Mouse (Mus musculus) midbrain, embryonic 13.5 days (tissue): ENCODE measurements around the gene Fgf11. TPM values are rescaled to one million over a fixed set of nuclear protein-coding genes. Genes with fewer than 3 reads are reported as not detected.

Experiments used
- ATAC-seq: fragments of 200-750 bp; cut with Nextera tagmentation; 2 replicates; pipeline ENCODE4 v1.8.0; 2017; ENCODE audit warnings: mild to moderate bottlenecking, moderate TSS enrichment, moderate library complexity
- H3K27ac ChIP-seq: fragments of 300-500 bp; sonication (generic); 2 replicates; pipeline ENCODE4 v1.5.1; 2015; ENCODE audit warnings: inconsistent platforms, mild to moderate bottlenecking, moderate library complexity
- H3K27me3 ChIP-seq: fragments of 300-500 bp; sonication (generic); 2 replicates; pipeline ENCODE4 v1.6.1; 2015; ENCODE audit warnings: mild to moderate bottlenecking, inconsistent platforms
- H3K36me3 ChIP-seq: fragments of 300-500 bp; sonication (generic); 2 replicates; pipeline ENCODE4 v1.6.1; 2015; ENCODE audit warnings: mild to moderate bottlenecking, inconsistent platforms
- H3K4me1 ChIP-seq: fragments of 300-500 bp; sonication (generic); replicated peaks from 2 replicates; pipeline ENCODE4 v1.6.1; 2015; ENCODE audit warnings: inconsistent platforms
- H3K4me2 ChIP-seq: fragments of 300-500 bp; sonication (generic); replicated peaks from 2 replicates; pipeline ENCODE4 v1.6.1; 2015; ENCODE audit warnings: moderate library complexity, mild to moderate bottlenecking, inconsistent platforms
- H3K4me3 ChIP-seq: fragments of 300-500 bp; sonication (generic); replicated peaks from 2 replicates; pipeline ENCODE4 v1.5.1; 2015; ENCODE audit warnings: mild to moderate bottlenecking, inconsistent platforms
- H3K9ac ChIP-seq: fragments of 300-500 bp; sonication (generic); replicated peaks from 2 replicates; pipeline ENCODE4 v1.6.1; 2015; ENCODE audit warnings: mild to moderate bottlenecking, inconsistent platforms
- H3K9me3 ChIP-seq: fragments of 300-500 bp; sonication (generic); 2 replicates; pipeline ENCODE4 v1.6.1; 2016; ENCODE audit warnings: mild to moderate bottlenecking, inconsistent platforms
- WGBS: fragments of 180-500 bp; shearing (Covaris S2); methylation state at CpG from one replicate; pipeline ENCODE4 v1.1.7; 2015; 5-methylcytosine and 5-hydroxymethylcytosine counted together
- polyA plus RNA-seq: library from polyadenylated mRNA; unstranded; fragments of >200 nt; fragmentation: Nextera tagmentation; extraction: Ambion mirVana; gene quantifications from 2 replicates; pipeline ENCODE4 v1.2.1, GENCODE M21; 2015

Fgf11 gene
- polyA plus RNA-seq, 1 experiment from 2014 or later, result 4.4 TPM

DNA sequence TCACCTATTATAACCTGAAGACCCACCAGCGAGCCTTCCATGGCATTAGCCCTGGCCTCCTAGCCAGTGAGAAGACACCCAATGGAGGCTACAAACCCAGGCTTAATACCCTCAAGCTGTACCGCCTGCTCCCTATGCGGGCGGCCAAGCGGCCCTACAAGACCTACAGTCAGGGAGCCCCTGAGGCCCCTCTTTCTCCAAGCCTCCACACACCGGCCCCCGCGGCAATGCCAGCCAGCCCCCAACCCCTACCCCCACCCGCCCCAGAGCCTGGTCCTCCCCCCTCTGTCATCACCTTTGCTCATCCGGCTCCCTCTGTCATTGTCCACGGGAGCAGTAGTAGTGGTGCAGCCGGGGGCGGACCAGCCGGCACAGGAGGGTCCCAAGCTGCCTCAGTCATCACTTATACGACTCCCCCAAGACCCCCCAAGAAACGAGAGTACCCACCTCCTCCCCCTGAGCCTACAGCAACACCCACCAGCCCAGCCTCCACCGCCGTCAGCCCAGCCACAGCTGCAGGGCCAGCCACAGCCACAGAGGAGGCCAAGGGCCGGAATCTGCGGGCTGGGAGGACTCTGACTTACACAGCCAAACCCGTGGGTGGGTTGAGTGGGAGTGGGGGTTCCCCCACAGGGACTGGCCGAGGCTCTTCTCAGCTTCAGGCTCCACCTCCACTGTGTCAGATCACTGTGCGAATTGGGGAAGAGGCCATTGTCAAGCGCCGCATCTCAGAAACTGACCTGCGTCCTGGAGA lies 24.0 kb downstream of the Fgf11 start:
- Histone ChIP-seq H3K9ac (no peak overlapping the region), H3K27me3 (peaks cover 3% of the 10 kb centered on the region; the same call in 1 of the 2 replicates), H3K4me2 (no peak overlapping the region), H3K4me3 (no peak overlapping the region), H3K9me3 (no peaks in the 10 kb centered on the region), H3K4me1 (0 out of 2 replicates have a peak, but pooled peaks cover 5% of the 10 kb centered on the region), H3K27ac (no peak overlapping the region), H3K36me3 (peaks cover 25% of the 10 kb centered on the region)
- 66% methylated on average over 26 of the region's 26 CpGs for WGBS
- ATAC-seq, result no peak

DNA sequence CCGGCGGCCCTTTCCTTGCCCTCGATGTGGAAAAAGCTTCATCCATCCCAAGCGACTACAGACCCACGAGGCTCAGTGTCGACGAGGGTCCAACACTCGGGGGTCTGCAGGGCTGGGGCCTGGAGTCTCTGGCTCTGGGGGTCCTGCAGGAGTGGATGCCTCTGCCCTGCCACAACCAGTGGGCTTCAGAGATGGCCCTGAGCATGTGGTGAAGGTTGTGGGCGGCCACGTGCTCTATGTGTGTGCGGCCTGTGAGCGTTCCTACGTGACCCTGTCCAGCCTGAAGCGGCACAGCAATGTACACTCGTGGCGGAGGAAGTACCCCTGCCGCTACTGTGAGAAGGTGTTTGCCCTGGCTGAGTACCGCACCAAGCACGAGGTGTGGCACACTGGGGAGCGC lies 25.2 kb downstream of the Fgf11 start:
- Histone ChIP-seq H3K4me3 (no peak overlapping the region), H3K9me3 (no peaks in the 10 kb centered on the region), H3K4me2 (no peak overlapping the region), H3K36me3 (peaks cover 25% of the 10 kb centered on the region), H3K4me1 (0 out of 2 replicates have a peak, but pooled peaks cover 5% of the 10 kb centered on the region), H3K9ac (peak overlapping the region; percentile 28; the same call in 1 of the 2 replicates), H3K27ac (no peak overlapping the region), H3K27me3 (no peaks in the 10 kb centered on the region; the same call in 1 of the 2 replicates)
- ATAC-seq, result no peak
- WGBS, result 87% methylated on average over 20 of the region's 20 CpGs

DNA sequence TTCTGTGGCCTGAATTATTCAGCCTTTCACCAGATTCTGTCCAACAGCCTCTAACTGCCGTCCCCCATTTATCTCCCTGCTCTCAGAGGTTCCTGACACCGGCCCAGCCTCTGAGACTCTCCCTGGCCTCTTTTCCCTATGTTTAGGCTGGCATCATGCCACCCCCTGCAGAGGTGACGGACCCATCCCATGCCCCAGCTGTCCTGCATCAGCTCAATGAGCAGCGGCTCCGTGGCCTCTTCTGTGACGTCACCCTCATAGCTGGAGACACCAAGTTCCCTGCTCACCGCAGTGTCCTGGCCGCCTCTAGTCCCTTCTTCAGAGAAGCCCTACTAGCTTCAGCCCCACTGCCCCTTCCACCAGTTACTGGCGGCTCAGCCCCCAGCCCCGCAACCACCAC lies 25.9 kb downstream of the Fgf11 start:
- Histone ChIP-seq H3K9me3 (no peaks in the 10 kb centered on the region), H3K4me2 (no peak overlapping the region), H3K4me1 (0 out of 2 replicates have a peak, but pooled peaks cover 5% of the 10 kb centered on the region), H3K36me3 (peaks cover 25% of the 10 kb centered on the region), H3K4me3 (no peak overlapping the region), H3K9ac (no peak overlapping the region), H3K27ac (no peak overlapping the region), H3K27me3 (no peaks in the 10 kb centered on the region; the same call in 1 of the 2 replicates)
- no peak for ATAC-seq
- 74% methylated on average over 10 of the region's 10 CpGs for WGBS

DNA sequence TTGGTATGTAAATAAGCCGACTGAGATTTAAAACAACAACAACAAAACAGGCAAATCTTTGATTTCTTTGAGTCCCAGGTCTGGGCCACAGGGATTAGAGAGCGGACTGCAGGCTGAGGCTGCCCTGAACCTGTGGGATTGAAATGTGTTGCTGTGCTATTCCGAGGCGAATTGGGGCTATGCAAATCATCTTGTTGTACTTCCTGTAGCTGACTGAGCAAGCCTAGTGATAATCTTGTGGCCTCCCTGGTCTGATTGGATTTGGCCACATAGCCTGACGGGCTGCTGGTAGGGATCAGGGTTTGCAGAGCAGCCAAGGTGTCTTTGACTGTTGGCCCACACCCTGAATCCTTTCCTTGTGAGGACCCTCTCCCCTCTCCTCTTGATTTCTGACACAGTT lies 26.7 kb downstream of the Fgf11 start:
- WGBS, result 53% methylated on average over 5 of the region's 5 CpGs
- no peak overlapping the region for H3K27ac ChIP-seq
- no peak overlapping the region for H3K4me2 ChIP-seq
- ATAC-seq, result no peak
- H3K4me1 ChIP-seq, result 0 out of 2 replicates have a peak, but pooled peaks cover 5% of the 10 kb centered on the region
- H3K36me3 ChIP-seq, result peaks cover 25% of the 10 kb centered on the region
- H3K27me3 ChIP-seq, result no peaks in the 10 kb centered on the region; the same call in 1 of the 2 replicates
- no peak overlapping the region for H3K9ac ChIP-seq
- H3K4me3 ChIP-seq, result no peak overlapping the region
- H3K9me3 ChIP-seq, result no peaks in the 10 kb centered on the region

DNA sequence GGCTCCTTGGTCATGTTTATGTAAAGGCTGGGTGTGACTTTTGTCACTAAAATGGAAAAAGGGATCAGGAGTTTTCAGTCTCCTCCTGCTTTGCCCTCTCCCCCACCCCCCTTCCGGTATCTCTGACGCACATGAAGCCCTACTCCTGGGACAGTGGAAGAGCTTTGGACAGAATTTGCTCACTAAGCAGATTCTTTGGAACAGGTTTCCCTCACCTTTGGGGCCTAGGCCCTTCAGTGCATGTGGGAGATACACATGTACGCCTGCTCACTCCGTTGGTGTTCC lies 34.1 kb downstream of the Fgf11 start:
- Histone ChIP-seq H3K9me3 (no peaks in the 10 kb centered on the region), H3K4me2 (peak overlapping the region; percentile 76; the same call in 1 of the 2 replicates), H3K4me3 (peak overlapping the region; percentile 84), H3K36me3 (no peaks in the 10 kb centered on the region), H3K27ac (0 out of 2 replicates have a peak overlapping the region, but pooled peaks have one; percentile 30), H3K27me3 (0 out of 2 replicates have a peak, but pooled peaks cover 5% of the 10 kb centered on the region), H3K9ac (peak overlapping the region; percentile 96; the same call in 1 of the 2 replicates), H3K4me1 (peaks cover 24% of the 10 kb centered on the region)
- WGBS, result 65% methylated on average over 4 of the region's 4 CpGs
- no peak for ATAC-seq

DNA sequence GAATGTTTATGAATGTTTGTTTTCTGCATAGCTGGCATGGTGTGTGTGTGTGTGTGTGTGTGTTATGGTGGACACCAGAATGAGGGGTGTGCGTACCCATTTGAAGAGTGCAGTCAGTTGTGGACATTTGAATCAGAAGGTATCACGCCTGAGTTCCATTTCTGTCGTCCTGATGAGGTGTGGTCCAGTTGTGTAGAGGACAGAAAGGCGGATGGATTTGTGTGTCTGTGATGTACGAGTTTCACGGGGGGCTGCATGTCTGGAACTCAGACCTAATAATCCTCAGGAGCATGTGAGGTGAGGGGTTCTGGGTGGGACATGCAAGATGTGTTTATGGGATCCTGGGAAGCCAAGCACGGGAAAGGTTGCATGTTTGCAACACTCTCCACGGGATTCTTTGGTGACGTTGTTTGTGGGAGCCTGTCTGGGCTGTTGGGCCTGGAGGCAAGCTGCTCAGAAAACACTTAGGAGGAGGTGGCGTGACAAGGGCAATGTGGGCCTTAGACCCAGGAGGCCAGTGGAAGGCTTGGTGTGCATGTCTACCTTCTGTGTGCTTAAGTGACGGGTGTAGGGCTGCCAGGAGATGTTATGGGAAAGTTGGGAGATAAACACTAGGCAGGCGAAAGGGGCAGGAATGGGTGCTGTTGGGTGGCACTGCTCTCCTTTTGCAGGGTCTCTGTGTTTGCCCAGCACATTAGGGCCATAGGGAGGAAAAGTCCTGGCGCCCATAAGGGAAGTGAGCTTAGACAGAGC lies 34.6 kb downstream of the Fgf11 start:
- peak; percentile 21 for ATAC-seq
- peak overlapping the region; percentile 84 for H3K4me3 ChIP-seq
- whole genome bisulfite sequencing, result 67% methylated on average over 13 of the region's 13 CpGs
- 0 out of 2 replicates have a peak, but pooled peaks cover 5% of the 10 kb centered on the region for H3K27me3 ChIP-seq
- peak overlapping the region; percentile 96 for H3K9ac ChIP-seq
- H3K27ac ChIP-seq, result peak overlapping the region; percentile 84; the same call in 1 of the 2 replicates
- H3K36me3 ChIP-seq, result no peaks in the 10 kb centered on the region
- H3K9me3 ChIP-seq, result no peaks in the 10 kb centered on the region
- peaks cover 24% of the 10 kb centered on the region for H3K4me1 ChIP-seq
- H3K4me2 ChIP-seq, result peak overlapping the region; percentile 76

DNA sequence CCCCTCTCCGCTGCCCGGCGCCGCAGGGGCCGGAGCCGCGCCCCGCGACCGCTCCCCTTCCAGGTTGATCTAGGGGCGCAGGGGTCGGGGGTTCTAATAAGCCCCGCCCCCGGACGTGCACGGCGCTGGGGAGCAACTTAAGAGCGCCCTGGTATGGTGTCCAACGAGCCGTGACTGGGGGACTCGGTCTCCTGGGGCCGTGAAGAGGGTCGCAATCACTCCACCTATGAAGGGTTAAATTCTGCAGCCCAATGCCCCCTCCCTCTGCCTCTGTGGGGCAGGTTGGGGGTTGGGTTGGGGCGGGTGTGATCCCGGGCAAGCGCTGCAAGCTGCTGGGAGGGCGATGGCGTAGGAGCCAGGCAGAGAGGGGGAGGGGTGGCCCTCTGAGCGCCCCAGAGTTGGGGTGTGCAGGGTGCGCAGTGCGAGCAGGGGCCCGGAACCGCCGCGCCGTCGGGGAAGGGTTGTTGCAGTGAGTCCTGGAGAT lies 35.5 kb downstream of the Fgf11 start:
- WGBS, result 1% methylated on average over 37 of the region's 37 CpGs
- peak overlapping the region; percentile 84 for H3K27ac ChIP-seq
- H3K9me3 ChIP-seq, result no peaks in the 10 kb centered on the region
- peak overlapping the region; percentile 84 for H3K4me3 ChIP-seq
- H3K4me1 ChIP-seq, result peaks cover 25% of the 10 kb centered on the region
- peak; percentile 85 for ATAC-seq
- 0 out of 2 replicates have a peak, but pooled peaks cover 5% of the 10 kb centered on the region for H3K27me3 ChIP-seq
- peak overlapping the region; percentile 96 for H3K9ac ChIP-seq
- H3K36me3 ChIP-seq, result no peaks in the 10 kb centered on the region
- peak overlapping the region; percentile 76 for H3K4me2 ChIP-seq

DNA sequence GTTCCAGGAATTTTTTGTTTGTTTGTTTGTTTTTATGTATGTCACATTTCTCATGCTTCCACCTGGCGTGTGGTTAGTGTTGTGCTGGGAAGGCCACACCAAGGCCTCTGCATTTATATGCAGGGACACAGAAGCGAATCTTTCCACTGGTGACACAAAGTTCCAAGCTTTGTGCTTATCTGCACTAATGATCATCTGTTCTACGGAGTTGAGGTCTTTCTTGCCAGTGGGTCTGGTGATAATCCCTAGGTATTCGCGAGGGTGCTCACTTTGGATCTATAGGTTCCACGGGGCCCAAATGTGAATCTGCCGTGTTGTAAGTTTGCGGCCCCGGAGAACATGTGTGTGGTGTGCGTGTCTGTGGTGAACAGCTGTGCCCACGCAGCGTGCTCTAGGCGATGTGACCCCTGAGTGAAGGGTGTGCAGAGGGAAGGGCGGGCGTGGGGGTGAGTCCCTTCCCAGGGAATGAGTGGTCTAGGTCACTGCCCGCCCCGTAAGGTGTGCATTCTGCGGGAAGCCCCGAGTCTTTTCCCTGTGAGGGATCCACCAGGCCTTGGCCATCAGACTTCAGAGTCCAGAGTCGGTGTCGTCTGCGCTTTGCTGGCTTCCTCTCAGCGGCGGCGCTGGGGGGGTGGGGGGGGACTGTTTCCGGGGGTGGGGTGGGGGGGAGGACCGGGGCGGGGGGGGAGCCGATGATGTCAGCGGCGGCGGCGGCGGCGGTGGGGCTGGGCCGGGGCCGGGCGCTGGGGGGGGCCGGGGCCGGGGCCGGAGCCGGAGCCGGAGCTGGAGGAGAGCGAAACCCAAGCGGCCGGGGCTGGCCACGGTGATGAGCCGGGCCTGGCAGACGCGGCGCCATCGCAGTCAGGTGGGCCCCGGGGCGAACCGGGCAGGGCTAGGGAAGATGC lies 36.2 kb downstream of the Fgf11 start, which contains the start of gene Zbtb4:
Gene Zbtb4, plus strand, starts transcription at position 692 of the 905 bp plus-strand sequence.
- WGBS, result 24% methylated on average over 35 of the region's 55 CpGs
- peak within 1 kb of the TSS; percentile 76 for H3K4me2 ChIP-seq
- H3K9me3 ChIP-seq, result no peaks in the 10 kb centered on the region
- peak within 1 kb of the TSS; percentile 84 for H3K27ac ChIP-seq
- peak; percentile 79 for ATAC-seq
- peak within 1 kb of the TSS; percentile 96 for H3K9ac ChIP-seq
- peak within 1 kb of the TSS; percentile 84 for H3K4me3 ChIP-seq
- H3K4me1 ChIP-seq, result peaks cover 32% of the 10 kb centered on the region
- H3K36me3 ChIP-seq, result no peaks in the 10 kb centered on the region
- H3K27me3 ChIP-seq, result 0 out of 2 replicates have a peak, but pooled peaks cover 5% of the 10 kb centered on the region

DNA sequence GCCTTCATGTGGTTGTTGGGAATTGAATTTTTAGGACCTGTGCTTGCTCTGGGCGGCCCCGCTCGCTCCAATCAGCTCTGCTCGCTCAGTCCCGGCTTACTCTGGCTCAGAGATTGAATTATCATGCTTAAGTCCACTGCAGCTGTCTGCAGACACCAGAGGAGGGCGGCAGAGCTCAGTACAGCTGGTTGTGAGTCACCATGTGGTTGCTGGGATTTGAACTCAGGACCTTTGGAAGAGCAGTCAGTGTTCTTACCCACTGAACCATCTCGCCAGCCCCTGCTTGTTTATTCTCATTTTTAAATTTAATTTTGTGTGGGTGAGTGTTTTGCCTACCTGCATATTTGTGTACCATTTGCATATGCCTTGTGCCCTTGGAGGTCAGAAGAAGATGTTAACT lies 38.1 kb downstream of the Fgf11 start:
- H3K27me3 ChIP-seq, result 0 out of 2 replicates have a peak, but pooled peaks cover 5% of the 10 kb centered on the region
- no peaks in the 10 kb centered on the region for H3K36me3 ChIP-seq
- no peak overlapping the region for H3K4me3 ChIP-seq
- no peak overlapping the region for H3K9ac ChIP-seq
- no peak overlapping the region for H3K4me2 ChIP-seq
- ATAC-seq, result no peak
- no peaks in the 10 kb centered on the region for H3K9me3 ChIP-seq
- WGBS, result 69% methylated on average over 7 of the region's 7 CpGs
- H3K4me1 ChIP-seq, result peaks cover 43% of the 10 kb centered on the region
- no peak overlapping the region for H3K27ac ChIP-seq

DNA sequence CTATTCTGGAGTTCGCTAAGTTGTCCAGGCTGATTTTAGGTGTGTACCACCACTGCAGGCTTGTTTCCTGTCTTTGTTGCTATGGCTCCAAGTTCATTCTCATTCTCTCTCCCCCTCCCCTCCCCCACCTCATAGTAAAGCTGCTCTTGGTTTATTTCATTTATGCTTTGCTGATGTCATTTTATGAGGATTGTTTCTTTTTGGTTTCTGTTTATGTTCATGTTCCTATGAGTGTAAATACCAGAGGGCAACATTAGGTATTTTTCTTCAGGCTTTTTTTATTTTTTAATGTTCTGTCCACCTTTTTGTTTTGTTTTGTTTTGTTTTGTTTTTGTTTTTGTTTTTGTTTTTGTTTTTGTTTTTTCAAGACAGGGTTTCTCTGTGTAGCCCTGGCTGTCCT lies 39.8 kb downstream of the Fgf11 start, which contains the start of gene Slc35g3:
Gene Slc35g3, minus strand, starts transcription at position 101 of the 400 bp plus-strand sequence.
- peak within 1 kb of the TSS; percentile 97 for H3K27ac ChIP-seq

DNA sequence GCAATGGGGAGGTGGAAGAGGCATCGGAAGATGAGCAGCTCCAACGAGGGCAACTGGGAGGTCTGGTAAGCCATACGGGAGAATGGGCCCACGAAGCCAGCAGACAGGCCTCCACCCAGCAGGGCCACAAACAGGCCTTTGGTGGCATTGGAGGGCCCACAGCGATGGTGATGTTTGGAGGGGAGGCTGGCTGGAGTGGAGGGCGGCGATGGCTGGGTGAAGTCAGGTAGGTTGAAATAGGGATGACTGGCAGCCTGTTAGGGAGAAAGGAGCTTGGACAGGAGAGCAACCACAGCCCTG lies 40.8 kb downstream of the Fgf11 start:
- no peak overlapping the region for H3K4me2 ChIP-seq
- peak overlapping the region; percentile 74; the same call in 1 of the 2 replicates for H3K9ac ChIP-seq
- H3K27ac ChIP-seq, result peak overlapping the region; percentile 97
- H3K4me3 ChIP-seq, result no peak overlapping the region
- no peaks in the 10 kb centered on the region for H3K9me3 ChIP-seq
- no peaks in the 10 kb centered on the region for H3K27me3 ChIP-seq
- H3K4me1 ChIP-seq, result peaks cover 44% of the 10 kb centered on the region
- ATAC-seq, result no peak
- no peaks in the 10 kb centered on the region for H3K36me3 ChIP-seq
- WGBS, result 87% methylated on average over 7 of the region's 7 CpGs

More for the DNA sequence above, 39.8 kb downstream of the Fgf11 start, which contains the start of gene Slc35g3:
- Histone ChIP-seq H3K4me1 (peaks cover 41% of the 10 kb centered on the region), H3K4me2 (no peak within 1 kb of the TSS), H3K9ac (peak within 1 kb of the TSS; percentile 74; the same call in 1 of the 2 replicates), H3K27me3 (0 out of 2 replicates have a peak, but pooled peaks cover under 1% of the 10 kb centered on the region), H3K9me3 (no peaks in the 10 kb centered on the region), H3K36me3 (no peaks in the 10 kb centered on the region), H3K4me3 (no peak within 1 kb of the TSS)
- ATAC-seq, result no peak
- WGBS, result 78% methylated on average over 1 of the region's 1 CpGs
